Mouse (Mus musculus) cerebellum, adult 11 months (tissue): ENCODE measurements around the gene Gm21083.
"Not testable (repeated sequence)": the region's sequence is repeated elsewhere in the genome, so short reads cannot be mapped to it uniquely, and the experiment has no call there.

Experiments used
- DNase-seq: peaks from one replicate; pipeline ENCODE4 v3.0.0; 2022

Gene Gm21083

GRCm38 (mm10) chr5:15630068-15630467, 52.9 kb downstream of the Gm21083 start:
- DNase-seq = not testable (repeated sequence)
